ENCODE assay signal across 16 mouse cellular contexts in the genomic region with DNA sequence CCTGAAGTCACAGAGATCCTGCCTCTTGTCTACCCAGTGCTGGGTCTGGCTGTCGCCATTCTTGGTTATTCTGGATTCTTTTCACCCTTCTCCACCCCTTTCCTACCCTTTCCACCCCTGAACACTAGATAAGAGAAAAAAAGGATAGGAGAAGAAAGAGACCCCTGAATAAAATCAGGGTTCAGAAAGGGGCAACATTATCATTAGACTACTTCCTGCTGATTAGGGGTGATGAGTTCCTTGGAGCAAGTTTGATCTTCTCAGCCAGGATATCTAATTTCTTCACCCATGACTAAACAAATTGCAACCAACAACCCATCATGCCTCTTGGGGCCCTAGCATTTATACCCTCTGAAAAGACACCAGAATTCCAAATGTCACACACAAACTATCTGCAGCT.
"Had no signal": no experiment of that assay in that cellular context is flagged by ENCODE, and none has a peak within 500 bp of the region (broad histone marks: within the 10 kb centered on the region; RNA-seq: fewer than 3 reads in every experiment).

No protein-coding gene starts in this region.

- H3K9ac ChIP-seq: neural tube, embryonic 13.5 days; neural tube, embryonic 15.5 days; stomach, embryonic 15.5 days had no signal

- H3K4me2 ChIP-seq: neural tube, embryonic 15.5 days had no signal

- H3K4me3 ChIP-seq: neural tube, embryonic 13.5 days; neural tube, embryonic 15.5 days; stomach, embryonic 15.5 days had no signal

- H3K9me3 ChIP-seq: neural tube, embryonic 13.5 days; neural tube, embryonic 15.5 days; stomach, embryonic 15.5 days had no signal

- H3K4me1 ChIP-seq: stomach, embryonic 15.5 days had no signal

- H3K27me3 ChIP-seq: neural tube, embryonic 13.5 days; neural tube, embryonic 15.5 days; stomach, embryonic 15.5 days had no signal

- DNase-seq: retina, postnatal 1 day; right cerebral cortex, adult 18-20 months; right cerebral cortex, postnatal 14 days; right cerebral cortex, postnatal 25 days; right cerebral cortex, postnatal 4 days; spleen, adult 18-20 months; thymus, adult 18-20 months; thymus, adult 2 months; thymus, postnatal 14 days; thymus, postnatal 25 days; thymus, postnatal 36 days; thymus, postnatal 4 days had no signal

- H3K27ac ChIP-seq: neural tube, embryonic 13.5 days; neural tube, embryonic 15.5 days; stomach, embryonic 15.5 days; stomach, postnatal 0 days had no signal
